Mouse (Mus musculus) adrenal gland, postnatal 25 days (tissue): ENCODE measurements at regions not wholly inside any gene's neighbourhood (a gene's known extent, or its start where the extent isn't known, plus 50 kb on each side); places are given as distances from the start of the nearest gene placed in this dataset.

Experiments used
- DNase-seq: peaks from one replicate; pipeline ENCODE4 v3.0.0; 2021; ENCODE audit warnings: mixed read lengths

DNA sequence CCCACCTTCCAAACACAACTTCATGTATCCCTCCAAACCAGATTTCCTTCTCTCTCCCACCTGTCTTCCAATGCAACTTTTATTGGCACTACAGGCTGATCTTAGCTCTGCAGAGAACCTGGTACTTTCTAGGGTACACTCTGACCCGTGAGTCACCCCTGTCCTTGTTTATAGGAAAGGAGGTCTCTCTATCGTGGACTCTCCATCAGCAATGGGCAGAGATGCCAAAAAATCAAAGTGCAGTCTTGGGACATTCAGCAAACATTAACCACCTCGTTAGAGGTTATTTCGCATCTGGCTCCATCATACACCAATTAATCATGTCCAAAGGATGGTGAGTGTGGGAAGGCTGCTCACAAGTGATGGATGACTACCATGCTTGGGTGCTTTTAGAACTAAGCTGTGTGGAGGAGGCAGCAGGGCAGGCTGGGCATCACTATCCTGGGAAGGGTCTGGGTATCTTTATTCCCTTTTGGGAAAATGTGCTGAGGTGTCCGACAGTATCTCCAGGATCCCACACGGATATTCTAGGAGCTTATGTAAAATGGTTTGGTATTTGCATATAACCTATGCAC lies 214.0 kb upstream of the Dynlrb2 start:
- DNase-seq: no peak

DNA sequence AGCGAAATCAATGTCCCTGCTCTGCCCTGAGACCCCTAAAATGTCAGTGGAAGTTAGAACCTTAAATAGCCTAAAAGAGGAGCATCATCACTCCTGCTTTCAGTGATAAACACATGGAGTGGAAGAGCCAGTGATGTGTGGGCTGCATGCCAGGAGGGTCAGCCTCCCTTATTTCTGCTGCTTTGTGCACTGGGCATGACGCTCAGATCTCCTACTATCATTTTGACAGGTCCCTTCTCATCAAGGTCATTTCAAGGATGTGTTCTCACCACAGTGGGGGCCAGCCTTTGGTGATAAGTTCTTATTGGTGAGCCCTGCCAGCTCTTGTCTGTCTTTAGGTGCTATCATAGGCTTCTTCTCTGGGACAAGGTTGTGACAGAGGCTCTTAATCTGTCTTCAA lies 215.5 kb upstream of the Dynlrb2 start:
- no peak for DNase-seq

DNA sequence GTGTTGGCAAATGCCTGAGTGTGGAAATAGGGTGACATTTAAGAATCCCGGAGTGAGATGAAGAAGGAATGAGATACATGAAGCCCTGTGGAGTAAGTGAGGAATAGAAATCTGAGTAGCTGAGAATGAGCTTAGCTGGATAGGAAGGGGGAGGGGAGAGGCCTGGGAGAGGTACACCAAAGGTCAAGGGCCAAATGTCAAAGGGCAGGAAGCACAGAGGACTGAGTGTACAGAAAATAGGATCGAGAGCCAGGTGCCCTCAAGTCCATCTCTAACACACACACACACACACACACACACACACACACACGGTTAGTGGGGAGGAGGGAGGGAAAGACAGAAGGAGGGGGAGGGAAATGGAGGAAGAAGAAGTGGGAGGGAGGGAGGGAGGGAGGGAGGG lies 220.8 kb upstream of the Dynlrb2 start:
- no peak for DNase-seq

DNA sequence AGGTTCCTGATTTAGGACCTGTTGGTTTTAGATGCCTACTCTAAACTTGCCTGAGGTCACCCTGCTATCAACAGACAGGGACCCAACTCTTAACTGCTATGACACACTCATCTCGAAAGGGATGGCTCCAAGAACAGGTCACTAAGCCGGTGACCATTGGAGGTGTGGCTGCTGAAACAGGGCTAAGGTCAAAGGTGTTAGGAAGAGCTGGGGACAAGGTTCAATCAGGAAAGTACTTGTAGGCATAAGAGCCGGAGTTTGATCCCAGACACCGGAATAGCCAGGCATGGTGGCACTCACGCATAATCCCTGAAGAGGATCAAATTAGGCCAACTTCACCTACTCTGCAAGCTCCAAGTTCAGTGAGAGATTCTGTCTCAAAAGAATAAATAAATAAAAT lies 222.4 kb upstream of the Dynlrb2 start:
- DNase-seq: no peak

DNA sequence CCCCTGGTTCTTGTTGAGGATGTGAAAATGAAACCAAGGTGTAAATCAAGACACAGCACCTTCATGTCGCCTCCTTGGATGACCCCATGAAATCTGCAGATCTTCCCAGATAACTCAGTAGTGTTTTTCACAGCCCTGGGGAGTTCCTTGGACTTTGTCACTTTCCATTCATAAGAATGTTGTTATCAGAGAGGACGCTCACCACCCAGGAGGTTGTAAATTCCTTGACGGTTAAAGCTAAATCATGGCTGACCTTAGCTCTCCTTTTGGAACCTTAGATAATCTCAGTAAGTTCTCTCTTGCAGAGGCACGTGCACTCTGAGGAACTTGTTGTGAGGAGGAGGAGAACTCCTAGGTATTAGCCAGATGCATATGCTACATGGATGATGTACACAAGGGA lies 229.8 kb upstream of the Dynlrb2 start:
- DNase-seq: no peak

DNA sequence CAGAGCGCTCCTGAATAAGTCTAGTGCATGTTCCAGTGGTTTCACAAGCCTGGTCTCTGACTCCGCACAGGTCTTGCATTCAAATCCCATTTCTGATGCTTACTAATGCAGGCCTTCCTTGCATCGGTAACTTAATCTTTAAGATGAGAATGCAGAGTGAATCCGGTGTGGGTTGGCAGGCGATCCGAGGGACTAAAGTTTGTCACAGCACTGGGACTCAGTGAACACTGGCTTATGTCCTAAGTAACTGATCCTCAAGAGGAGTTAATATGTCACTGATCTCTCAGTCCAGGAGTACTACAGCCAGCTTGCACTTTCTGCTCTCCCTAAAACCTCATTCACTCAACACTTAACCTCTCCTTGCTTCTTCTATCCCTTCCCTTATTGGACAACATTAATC lies 233.5 kb upstream of the Dynlrb2 start:
- DNase-seq: no peak

DNA sequence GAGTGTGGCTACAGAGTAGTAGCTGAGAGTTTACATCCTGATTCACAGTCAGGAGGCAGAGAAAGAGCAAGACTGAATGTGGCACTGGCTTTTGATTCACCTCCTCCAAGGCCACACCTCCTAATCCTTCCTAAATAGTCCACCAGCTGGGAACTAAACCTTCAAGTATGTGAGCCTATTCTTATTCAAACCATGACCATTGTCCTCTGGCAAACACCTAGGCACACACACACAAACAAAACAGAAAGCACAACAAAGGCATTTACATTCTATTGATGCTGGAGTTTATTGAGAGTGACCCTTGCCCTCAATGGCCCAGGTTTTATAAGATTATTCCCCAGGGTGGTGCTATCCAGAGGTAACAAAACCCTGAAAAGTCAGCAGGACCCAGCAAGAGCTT lies 235.4 kb upstream of the Dynlrb2 start:
- DNase-seq: no peak

DNA sequence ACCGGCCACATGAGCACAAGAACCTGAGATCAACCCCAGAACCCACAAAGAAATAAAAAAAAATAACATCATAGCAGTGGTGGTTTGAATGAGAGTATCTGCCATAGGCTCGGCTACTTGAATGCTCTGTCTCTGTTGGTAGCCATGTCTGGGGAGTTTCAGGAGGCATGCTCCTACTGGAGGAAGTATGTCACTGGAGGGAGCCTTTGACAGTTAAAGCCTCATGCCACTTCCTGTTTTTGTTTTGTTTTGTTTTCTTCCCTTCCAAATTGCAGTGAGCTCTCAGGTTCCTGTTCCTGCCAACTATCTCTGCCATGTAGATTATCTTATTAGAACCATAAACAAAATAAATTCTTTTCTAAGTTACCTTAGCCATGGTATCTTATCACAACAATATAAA lies 236.1 kb upstream of the Dynlrb2 start:
- DNase-seq: no peak

DNA sequence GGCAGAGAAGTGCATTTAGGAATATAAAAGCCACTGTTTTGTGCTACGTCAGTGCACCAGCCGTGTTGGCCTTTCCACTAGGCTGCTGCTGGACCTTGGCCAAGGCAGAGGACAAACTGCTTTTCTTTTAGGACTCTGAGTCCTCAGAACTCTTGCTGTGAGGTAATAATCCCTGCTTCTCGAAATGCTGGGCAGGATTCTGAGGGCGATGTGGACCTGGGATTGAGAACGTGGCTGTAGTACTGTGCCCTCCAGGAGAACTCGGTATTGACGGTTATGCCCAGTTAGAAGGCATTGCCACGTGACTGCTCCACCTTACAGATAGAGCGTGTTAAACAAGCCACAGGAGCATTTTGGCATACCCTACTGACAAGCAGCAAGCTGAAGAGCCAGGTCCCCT lies 236.6 kb upstream of the Dynlrb2 start:
- peak; percentile 30 for DNase-seq

DNA sequence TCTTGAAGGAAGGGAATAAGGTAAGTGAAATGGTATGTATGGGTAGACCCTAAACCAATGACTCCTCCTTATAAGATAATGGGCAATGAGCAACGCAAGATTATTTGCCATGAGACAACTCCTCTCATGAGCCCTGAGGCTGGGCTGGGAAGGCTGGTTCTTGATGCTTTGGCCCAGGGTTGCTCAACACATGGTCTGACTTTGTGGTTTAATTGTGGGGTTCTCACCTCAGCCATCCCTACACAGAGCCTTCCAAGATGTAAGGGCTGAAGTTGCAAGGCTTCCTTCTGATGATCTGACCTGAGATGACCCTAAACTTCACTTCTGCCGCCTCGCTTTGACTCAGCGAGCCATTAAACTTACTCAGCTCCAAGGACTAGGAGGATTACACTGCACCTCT lies 237.8 kb upstream of the Dynlrb2 start:
- no peak for DNase-seq

DNA sequence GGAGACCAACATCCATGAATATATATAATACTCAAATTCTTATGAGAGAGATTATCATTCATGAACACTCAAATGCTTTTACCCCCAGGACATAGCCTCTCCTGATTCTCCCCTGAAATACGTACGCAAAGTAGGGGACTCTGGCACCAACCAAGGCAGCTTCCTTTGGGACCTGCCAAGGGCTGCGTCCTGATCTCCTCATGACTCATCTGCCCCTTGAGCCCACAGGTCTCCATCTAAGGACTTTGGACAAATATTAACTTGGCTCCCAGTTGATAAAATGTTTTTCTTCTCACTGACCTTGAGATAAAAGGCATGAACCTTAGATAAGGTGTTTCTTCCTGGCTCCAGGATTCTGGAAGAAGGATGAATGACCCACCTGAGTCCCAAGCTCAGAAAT lies 239.2 kb upstream of the Dynlrb2 start:
- DNase-seq: no peak

DNA sequence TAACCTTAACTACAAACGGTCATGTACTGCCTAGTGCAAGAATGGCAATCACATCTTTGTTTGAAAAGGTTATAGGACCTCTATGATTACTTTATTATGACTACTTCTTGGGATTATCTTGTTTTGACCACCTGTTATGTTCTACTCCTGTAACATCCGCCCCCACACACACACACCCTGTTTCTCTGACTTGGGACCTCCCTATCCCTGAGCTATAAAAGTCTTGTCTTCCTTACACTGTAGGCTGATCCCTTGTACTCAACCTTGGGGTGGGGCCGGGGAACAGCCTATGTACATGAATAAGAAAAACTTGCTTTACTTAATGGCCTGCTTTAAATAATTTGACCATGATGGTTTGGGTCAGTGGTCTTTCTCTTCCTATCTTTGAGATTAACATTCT lies 240.7 kb upstream of the Dynlrb2 start:
- DNase-seq: no peak

DNA sequence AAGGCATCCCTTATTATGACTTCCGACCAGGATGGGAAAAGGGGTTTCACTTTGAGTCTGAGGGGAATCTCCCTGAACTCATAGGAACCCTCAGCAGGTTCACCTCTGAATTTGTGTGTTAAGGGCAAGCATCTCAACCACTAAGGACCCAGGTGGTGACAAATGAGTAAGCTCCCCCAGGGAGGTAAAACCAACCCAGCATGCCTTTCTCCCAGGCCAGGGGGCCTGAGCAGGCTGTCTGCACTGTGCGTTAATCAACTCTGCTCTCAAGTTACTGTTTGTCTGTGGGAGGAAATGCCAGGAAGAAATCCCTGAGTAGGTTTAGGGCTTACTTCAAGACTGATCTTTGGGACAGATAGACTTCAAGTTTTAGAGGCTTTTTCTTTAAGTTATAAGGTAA lies 243.5 kb upstream of the Dynlrb2 start:
- no peak for DNase-seq

DNA sequence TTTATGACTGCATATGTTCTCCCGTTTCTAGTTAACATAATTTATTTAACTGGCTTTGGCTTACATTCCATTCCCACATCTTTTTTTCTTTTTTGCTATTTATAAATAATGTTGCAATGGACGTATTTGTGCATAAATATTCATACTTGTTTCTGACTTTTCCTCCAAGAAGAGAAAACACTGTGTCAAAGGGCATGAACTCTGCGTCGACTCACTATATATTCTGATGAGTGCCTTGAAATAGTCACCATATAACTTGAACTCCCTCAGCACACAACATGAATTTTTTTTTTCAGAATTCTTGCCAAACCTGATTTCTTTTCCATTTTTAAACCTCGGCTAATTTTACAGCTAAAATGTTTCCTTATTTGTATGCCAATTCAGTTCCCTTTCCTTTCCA lies 249.4 kb upstream of the Dynlrb2 start:
- no peak for DNase-seq

DNA sequence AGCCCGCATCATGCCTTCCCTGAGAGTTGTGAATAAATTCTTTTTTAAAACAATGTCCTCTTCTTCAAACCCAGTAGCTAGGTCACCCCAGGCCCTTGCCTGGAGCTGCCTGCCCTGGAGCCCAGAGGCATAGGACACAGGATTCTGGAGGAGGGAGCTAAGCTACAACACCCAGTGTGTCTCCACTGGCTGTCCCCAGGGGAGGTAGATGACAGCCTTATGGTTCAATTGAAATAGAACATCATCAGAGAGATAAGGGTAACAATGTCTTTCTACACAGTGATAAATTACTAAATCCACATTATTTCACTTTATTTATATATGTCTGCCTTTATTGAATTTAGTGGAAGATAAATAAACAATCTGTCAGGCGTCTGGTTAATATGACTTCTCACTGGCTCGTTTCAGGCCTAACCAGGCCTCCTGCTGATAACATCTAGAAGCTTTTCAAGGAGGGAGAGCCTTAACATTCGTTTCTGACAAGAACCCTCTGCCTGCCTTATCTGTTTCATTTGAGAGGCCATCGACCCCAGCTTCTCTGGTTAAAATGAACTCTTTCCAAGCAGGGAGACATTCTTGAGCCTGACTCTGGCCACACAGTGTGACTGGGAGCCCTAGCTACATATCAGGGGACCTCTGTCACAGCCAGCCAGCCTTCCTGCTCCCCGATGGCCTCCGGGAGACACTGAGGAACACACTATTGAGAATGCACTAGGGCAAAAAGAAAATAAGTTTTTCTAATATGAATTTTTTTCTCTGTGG lies 252.1 kb upstream of the Dynlrb2 start:
- no peak for DNase-seq

DNA sequence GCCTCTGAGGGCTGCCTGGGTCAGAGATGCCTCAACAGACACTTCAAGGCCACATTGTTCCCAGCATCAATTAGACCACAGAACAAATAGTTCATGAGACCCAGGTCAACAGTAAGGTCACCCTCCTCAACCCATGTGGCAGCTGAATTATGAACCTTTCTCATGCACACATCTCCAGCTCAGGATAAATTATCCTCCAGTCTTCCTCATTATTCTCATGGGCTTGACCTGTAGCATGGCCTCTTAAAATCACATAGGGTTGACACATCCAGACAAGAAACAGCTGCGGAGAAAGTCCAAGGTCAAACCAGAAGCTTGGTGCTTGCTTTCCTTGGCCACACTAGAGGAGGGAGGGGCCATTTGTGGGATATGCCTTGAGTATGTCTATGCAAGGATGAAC lies 256.4 kb upstream of the Dynlrb2 start:
- DNase-seq: no peak

DNA sequence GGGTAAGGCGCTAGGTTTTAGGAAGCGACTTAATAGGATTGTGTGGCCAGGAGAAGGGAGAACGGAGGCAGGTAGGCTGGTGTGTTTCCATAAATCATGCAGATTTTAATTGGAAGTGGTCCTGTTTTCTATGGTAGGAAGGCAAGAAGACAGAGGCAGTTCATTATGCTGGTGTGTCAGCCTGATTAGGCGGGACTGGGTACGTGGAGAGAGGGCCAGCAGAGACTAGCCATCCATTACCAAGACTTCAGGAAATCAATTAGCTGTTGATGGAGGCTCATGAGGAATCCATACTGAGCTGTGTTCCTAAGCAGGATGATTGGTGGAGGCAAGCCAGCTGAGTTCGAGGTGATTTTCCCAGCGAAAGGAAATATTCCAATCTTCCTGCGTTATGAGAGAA lies 261.3 kb upstream of the Dynlrb2 start:
- DNase-seq: no peak

DNA sequence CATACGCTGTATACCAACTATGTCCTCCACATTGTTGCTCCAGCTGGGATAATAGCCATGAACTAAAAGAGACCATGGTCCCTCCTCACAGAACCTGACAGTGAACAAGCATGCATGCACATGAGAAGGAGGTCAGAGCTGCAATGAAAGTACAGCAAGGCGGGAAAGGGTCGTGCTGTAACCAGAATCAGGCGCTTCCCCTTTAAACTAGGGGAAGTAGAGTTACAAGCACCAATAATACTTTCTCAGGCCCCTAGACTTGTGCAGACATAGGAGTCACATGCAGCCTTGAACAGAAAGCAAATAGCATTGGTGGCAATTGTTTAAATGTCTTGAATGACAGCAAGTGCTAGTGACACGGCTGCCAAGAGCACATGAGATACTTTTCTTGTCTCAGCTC lies 261.8 kb upstream of the Dynlrb2 start:
- DNase-seq: no peak

DNA sequence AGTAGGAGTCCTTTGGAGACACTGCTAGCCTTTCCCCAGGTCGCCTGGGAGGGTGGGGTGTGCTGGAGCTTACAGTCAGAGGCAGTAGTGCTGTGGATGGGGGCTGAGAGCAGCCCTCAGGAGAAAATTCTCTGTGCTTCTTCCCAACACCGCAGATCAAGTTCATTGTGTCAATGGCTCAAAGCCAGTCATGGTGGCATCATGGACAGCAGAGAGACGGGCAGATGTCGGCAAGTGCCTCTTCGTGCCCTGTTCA lies 262.9 kb upstream of the Dynlrb2 start:
- DNase-seq: no peak

DNA sequence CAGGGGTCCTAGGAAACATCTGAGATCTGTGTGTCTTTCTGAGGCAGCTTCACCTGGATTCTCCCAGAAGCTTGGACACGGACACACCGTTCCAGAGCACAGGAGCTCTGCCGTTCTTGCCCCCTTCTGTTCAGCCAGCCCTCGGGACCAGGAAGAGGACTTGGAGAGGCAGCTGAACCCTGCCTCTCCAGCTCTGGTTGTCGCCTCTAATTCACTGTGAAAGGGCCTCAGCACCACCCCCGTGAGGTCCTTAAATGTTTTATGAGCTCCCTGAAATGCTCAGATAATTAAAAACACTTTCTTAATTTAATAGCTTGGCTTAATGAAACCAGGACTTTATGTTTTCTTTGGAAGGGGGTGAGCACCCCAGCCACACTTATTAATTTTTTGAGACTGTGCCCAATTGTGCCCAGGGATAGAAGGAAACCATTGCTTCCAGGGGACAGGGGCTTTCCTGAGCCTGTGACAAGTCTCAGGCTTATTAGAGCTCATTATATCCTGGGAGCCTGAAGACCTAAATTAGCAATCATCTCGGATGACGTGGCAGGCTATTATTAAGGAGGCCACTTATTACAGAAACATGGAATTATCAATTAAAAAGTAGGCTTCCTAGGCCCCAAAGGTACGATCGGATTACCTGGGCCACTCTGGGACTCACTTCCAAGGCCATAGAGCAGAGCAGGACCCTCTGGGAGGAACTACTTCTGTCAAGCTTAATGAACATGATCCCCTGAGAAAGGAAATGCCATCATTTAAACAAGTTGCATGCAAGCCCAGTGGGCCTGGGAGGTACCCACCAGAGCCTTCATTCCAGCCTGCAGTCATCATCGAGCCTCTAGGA lies 263.4 kb upstream of the Dynlrb2 start:
- DNase-seq: no peak

DNA sequence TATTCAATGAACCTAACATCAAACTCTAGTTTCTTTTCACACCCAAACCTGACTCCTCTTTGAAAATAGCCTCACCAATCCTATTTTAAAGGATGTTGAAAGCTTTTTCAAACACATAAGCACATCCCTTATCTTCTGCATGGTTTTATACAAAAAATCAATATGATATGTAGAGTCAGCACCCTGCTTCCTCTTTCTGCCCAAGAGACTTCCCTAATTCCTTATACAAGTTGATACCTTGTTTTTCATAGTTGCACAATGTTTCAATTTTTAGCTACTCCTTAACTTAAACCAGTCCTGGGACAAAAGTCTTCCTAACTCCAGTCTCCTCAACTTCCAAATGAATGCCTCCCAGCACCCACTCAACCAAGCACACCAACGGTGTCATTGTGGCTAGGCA lies 266.1 kb upstream of the Dynlrb2 start:
- no peak for DNase-seq

DNA sequence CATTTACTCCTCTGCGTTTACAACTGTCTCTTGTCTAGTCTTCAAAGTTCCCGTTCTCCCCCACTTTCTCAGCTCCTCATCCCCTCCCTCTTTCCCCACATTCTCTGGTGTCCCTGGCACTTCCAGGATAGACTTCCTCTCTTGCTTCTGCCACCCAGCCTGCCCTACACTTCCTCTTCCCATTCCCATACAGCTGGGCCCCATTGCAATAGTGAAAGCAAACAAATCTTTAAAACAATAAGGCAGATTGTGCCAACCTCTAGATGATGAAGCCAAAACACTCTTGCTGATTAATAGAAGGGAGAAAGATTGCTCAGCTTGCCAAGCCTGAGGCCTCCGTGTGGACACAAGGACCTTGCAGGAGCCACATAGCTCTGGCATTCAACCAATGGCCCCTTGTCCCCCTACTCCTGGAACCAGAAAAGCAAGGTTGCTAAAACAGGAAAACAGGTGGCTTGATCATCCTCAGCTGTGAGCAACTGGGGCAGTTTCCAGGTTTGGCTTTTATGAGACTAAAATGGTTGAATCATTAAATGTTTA lies 267.1 kb upstream of the Dynlrb2 start:
- DNase-seq: no peak

DNA sequence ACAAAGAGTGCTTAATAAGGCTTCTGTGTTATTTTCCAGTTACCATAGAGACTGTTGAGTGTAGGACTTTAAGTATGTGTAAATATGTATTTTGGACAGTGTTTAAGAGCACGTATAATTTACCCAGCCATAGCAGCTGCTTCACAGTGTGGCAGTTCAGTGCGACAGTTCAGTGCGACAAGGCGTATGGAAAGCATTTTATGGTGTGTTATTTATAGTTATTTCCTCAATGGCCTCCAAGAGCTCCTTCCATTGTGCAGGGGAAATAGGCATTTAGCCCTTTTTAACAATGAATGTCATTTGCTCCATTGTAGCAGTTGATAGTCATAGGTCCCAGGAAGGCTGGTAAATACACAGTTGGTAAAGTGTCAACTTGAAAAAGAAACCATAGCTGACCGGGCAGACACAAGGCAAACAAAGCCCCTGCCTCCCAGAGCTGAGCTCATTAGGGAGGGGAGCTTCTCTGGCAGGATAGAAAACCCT lies 275.1 kb upstream of the Dynlrb2 start:
- no peak for DNase-seq

DNA sequence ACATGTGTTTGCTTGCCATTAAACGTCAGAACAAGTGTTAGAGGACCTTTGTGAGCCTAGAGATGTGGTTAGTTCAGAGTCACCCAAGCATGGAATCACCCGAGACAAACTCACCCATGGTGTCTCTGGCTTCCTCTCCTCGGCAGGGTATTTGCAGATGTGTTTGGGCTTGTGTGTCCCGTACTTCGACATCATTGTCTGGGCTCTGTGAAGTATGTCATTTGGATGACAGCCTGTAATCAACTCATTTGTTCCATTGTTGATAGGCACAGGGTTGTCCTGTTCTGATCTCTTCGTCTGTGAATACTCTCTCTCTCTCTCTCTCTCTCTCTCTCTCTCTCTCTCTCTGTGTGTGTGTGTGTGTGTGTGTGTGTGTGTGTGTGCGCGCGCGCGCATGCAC lies 277.8 kb upstream of the Dynlrb2 start:
- DNase-seq: no peak
